Mouse (Mus musculus): Measurements from ENCODE around the gene Trpc4.

Gene Trpc4

GRCm38 (mm10) chr3:54155639-54156315 is at the start of gene Trpc4:
TSS of gene Trpc4 (plus strand) at chr3:54156035.
- no peak for DNase-seq (ENCODE audit: low read depth, low spot score)

GRCm38 (mm10) chr3:54111489-54111888 is 44.3 kb upstream of the Trpc4 start:
- DNase-seq (ENCODE audit: low read depth, low spot score) = no peak

- DNase-seq (ENCODE audit: low read depth, low spot score) = no peak
Observed at GRCm38 (mm10) chr3:54135376-54135775, 20.5 kb upstream of the Trpc4 start.

- no peak for DNase-seq (ENCODE audit: low read depth, low spot score)
Observed at GRCm38 (mm10) chr3:54141376-54141775, 14.5 kb upstream of the Trpc4 start.

- DNase-seq (ENCODE audit: low read depth, low spot score) = no peak
Observed at GRCm38 (mm10) chr3:54154844-54155638, 794 bp upstream of the Trpc4 start.

- DNase-seq (ENCODE audit: low read depth, low spot score) = no peak
Observed at GRCm38 (mm10) chr3:54156316-54157000, 623 bp downstream of the Trpc4 start.

GRCm38 (mm10) chr3:54170701-54171100 is 14.9 kb downstream of the Trpc4 start:
- DNase-seq (ENCODE audit: low read depth, low spot score) = no peak

GRCm38 (mm10) chr3:54177296-54177695 is 21.5 kb downstream of the Trpc4 start:
- DNase-seq (ENCODE audit: low read depth, low spot score) = no peak

GRCm38 (mm10) chr3:54190932-54191668 is 35.3 kb downstream of the Trpc4 start:
- DNase-seq (ENCODE audit: low read depth, low spot score) = no peak

GRCm38 (mm10) chr3:54201231-54201630 is 45.4 kb downstream of the Trpc4 start:
- no peak for DNase-seq (ENCODE audit: low read depth, low spot score)

- DNase-seq (ENCODE audit: low read depth, low spot score) = peak; percentile 28
Observed at GRCm38 (mm10) chr3:54204386-54204785, 48.6 kb downstream of the Trpc4 start.

- no peak for DNase-seq (ENCODE audit: low read depth, low spot score)
Observed at GRCm38 (mm10) chr3:54210112-54210511, 54.3 kb downstream of the Trpc4 start.

- DNase-seq (ENCODE audit: low read depth, low spot score) = no peak
Observed at GRCm38 (mm10) chr3:54211441-54211840, 55.6 kb downstream of the Trpc4 start.

- DNase-seq (ENCODE audit: low read depth, low spot score) = no peak
Observed at GRCm38 (mm10) chr3:54222549-54222948, 66.7 kb downstream of the Trpc4 start.

GRCm38 (mm10) chr3:54228463-54228862 is 72.6 kb downstream of the Trpc4 start:
- DNase-seq (ENCODE audit: low read depth, low spot score) = no peak

GRCm38 (mm10) chr3:54238891-54239290 is 83.1 kb downstream of the Trpc4 start:
- no peak for DNase-seq (ENCODE audit: low read depth, low spot score)

GRCm38 (mm10) chr3:54239426-54239825 is 83.6 kb downstream of the Trpc4 start:
- DNase-seq (ENCODE audit: low read depth, low spot score) = no peak

GRCm38 (mm10) chr3:54243136-54243535 is 87.3 kb downstream of the Trpc4 start:
- no peak for DNase-seq (ENCODE audit: low read depth, low spot score)

GRCm38 (mm10) chr3:54244729-54245465 is 89.1 kb downstream of the Trpc4 start:
- DNase-seq (ENCODE audit: low read depth, low spot score) = no peak

GRCm38 (mm10) chr3:54246416-54246815 is 90.6 kb downstream of the Trpc4 start:
- no peak for DNase-seq (ENCODE audit: low read depth, low spot score)

- no peak for DNase-seq (ENCODE audit: low read depth, low spot score)
Observed at GRCm38 (mm10) chr3:54249311-54249710, 93.5 kb downstream of the Trpc4 start.
